Mouse (Mus musculus) ZHBTc4 (cell line): ENCODE data around the gene Zfp94.

Source experiments
- DNase-seq: peaks from one replicate; pipeline ENCODE4 v3.0.0-alpha.2; 2011; ENCODE audit warnings: low read depth, low spot score

The Zfp94 gene

GRCm38 (mm10) chr7:24316567-24317092, at the start of gene Zfp94:
Gene Zfp94, minus strand, starts transcription at chr7:24316666.
- peak; percentile 97 for DNase-seq

GRCm38 (mm10) chr7:24365258-24366014, 49.0 kb upstream of the Zfp94 start:
- DNase-seq: no peak

DNA sequence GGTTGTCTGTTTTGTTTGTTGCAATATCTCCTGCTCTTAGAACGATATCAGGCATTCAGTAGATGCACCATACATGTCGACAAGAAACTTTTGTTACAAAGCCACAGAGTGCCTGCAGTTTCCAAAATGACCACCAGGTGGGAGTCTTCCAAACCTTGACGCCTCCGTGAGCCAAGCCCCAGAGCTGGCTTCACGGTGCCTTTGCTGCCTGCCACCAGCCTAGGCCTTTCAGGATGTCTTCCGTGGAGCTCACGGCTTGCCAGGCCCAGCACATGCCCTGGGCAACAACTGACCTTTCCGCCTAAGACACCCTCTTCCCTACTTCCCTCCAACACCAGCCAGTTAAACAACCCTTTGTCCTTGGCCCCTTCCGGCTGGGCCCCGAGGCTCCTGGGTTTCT, 48.4 kb upstream of the Zfp94 start:
- DNase-seq: peak; percentile 90

DNA sequence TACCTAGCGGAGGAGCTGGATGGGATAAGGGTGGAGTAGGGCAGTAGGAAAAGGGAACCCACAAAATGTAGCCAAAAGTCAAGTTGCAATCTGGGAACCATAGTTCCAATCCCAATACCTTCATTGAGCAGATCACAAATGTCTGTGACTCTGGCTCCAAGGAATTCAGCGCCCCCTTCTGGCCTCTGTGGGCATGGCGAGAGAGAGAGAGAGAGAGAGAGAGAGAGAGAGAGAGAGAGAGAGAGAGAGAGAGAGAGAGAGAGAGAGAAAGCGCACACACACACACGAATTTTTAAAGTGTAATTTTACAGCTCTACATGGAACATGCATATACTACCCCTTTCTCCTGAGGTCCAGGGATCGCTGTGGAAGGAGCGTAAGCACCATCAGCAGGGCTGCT, 46.8 kb upstream of the Zfp94 start:
- peak; percentile 64 for DNase-seq

DNA sequence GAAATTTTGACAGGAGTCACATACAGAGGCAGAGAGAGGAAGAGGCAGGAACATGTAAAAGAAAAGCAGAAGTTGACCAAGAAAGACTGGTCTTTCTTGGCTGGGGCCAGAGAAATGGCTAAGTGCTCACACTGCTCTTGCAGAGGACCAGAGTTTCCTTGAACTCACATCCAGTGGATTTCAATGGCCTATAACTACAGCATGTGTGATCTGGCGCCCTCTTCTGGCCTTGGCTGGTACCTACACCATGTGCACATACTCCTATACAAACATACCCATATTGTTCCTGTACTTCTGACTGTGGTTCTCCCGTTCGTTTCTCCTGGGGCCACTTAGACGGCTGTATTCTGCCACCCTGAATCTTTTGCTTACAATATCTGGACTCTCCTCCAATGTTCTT, 44.5 kb upstream of the Zfp94 start:
- DNase-seq: peak; percentile 81

GRCm38 (mm10) chr7:24359269-24359668, 42.8 kb upstream of the Zfp94 start:
- peak; percentile 81 for DNase-seq

GRCm38 (mm10) chr7:24357899-24358298, 41.4 kb upstream of the Zfp94 start:
- peak; percentile 63 for DNase-seq

DNA sequence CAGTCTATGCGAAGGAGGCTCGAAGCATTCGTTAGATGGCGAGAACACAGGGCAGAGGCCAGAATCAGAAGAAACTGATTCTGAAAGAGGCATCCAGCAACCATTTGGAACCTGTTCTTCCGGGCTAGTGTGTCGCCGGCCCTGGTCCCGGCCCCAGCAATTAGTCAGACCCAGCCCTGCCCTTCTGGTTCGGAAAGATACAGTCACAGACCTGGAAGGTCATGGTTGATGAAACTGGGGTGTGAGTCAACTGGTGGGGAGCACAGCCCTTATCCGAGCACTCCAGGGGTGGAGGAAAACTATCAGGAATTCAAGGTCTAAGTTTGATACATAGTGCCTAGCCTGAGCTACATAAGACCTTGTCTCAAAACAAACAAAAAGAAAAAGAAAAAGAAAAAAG, 39.6 kb upstream of the Zfp94 start:
- DNase-seq: no peak

- DNase-seq: no peak
Observed at GRCm38 (mm10) chr7:24355646-24356045, 39.2 kb upstream of the Zfp94 start.

- no peak for DNase-seq
Observed at GRCm38 (mm10) chr7:24348896-24349295, 32.4 kb upstream of the Zfp94 start, which contains the start of gene Lypd5. Gene Lypd5, plus strand, starts transcription at chr7:24349196.

DNA sequence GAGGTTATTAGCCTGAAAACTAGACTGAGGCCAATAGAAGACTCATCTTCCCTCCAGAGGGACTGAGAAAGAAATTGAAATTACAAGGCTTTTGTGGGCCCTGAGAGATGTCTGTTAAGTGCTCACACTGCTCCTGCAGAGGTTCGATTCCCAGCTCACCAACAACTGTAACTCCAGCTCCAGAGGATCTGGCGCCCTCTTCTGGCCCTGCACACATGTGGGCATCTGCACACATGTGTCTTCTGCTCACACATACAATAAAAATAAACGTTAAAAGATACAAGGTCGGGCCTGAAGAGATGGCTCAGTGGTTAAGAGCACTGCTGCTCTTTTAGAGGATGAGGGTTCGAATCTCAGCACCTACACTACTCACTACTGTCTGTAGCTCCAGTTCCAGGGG, 30.0 kb upstream of the Zfp94 start:
- DNase-seq: no peak

DNA sequence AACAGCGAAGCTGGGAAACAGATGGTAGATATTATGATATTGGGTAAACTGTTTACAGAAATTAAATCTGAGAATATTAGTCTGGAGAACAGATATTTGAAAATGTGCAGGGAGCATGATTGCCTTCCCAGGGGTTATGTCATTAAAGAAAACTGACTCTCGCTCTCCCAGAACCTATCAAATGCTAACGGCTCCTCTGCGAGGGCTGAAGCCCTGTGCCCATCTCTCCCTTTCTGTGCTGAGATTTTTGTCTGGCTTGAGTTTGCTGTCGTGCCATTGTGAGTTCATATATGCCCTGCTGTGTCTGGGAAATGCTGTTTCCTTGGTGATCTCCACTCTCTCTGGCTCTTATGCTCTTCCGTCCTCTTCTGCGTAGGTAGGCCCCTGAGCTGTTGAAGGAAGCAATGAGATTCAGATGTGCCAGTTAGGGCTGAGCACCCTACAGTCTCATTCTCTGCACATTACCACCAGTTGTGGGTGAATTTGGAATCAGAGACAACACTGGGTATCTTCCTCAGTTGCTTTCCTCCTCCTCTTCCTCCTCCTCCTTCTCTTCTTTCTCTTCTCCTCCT, 27.3 kb upstream of the Zfp94 start:
- DNase-seq: no peak

- peak; percentile 76 for DNase-seq
Observed at GRCm38 (mm10) chr7:24338241-24338640, 21.8 kb upstream of the Zfp94 start.

DNA sequence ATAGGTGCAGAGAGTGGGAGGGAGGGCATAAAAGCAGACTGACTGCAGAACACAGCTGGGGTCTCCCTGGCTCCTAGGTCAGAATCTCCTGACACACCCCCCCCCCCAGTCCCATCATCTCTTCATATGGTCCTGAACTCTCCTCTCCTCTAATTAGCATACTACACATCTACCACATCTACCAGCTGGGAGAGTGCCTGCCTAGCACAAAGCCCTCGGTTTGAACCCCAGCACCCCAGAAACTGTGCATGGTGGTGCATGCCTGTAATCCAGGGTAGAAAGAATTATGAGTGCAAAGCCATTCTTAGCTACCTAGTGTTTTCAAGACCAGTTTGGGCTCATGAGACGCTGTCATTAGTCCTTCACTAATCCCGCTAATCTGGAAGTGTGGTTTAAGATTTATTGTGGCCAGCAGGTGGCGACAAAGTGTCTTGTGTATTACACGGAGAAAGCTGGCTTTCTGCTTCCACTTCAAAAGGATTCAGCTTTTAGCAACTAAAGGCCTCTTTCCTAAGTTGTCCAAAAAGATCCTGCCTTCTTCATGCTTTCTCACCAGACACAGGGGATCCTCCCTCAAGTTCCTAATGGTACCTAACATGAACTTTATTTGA, 19.3 kb upstream of the Zfp94 start:
- peak; percentile 75 for DNase-seq

- DNase-seq: peak; percentile 60
Observed at GRCm38 (mm10) chr7:24333304-24333986, 17.0 kb upstream of the Zfp94 start, which contains the start of gene Tescl. Gene Tescl, minus strand, starts transcription at chr7:24333936.

DNA sequence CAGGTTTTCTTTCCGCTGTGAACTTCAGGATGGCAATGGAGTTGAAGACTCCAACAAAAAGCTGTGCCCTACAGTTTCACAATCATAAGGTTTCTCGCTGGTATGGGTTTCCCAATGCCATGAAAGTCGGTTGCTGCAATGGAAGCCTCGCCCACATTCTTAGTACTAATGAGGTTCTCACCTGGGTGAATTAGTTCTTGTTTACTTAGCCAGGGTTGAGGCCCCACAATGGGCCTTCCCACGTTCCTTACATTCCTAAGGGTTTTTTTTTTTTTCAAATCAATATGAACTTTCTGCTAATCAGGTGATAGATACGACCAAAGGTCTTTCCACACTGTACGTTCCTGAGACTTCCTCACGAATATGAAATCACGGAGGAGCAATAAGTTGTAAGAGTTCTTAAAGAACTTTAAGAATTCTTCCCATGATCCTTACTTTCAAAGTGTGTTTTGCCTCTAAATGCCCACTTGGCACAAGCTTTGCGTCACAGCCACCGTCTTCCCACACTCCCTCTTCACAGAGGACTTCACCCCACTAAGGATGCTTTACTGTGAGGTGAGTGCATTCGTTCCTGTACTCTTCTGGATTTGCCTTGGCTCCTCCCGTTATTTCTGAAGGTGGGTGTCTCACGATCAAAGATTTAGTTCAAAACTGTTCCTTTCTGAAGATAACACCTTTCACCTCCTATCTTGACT, 11.0 kb upstream of the Zfp94 start:
- DNase-seq: peak; percentile 9

- no peak for DNase-seq
Observed at GRCm38 (mm10) chr7:24326273-24327135, 10.0 kb upstream of the Zfp94 start.

GRCm38 (mm10) chr7:24325675-24326128, 9.2 kb upstream of the Zfp94 start:
- DNase-seq: peak; percentile 31

DNA sequence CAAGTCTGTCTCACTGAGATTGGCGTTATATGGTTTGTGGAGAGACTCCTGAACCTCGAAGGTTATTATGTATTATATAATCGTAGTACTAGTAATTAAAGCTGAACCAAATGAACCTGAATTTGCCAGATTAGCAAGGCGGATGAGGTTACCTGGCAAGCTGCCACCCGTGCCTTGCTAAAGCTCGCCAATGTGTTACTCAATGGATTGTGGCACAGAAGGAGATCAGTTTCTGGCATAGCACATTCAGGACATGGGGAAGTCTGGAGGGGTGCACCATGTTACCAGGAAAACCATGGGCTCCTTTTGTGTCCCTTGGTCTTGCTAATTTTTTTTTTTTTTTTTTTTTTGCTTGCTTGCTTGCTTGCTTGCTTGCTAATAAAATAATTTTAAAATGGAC, 8.7 kb upstream of the Zfp94 start:
- DNase-seq: no peak

- no peak for DNase-seq
Observed at GRCm38 (mm10) chr7:24322593-24322992, 6.1 kb upstream of the Zfp94 start.
